Mouse (Mus musculus) right cerebral cortex, adult 18-20 months (tissue): Measurements from ENCODE around the gene Slc29a2.

Experiments
- DNase-seq: peaks from one replicate; pipeline ENCODE4 v3.0.0; 2022; ENCODE audit warnings: mixed read lengths

The Slc29a2 gene

DNA sequence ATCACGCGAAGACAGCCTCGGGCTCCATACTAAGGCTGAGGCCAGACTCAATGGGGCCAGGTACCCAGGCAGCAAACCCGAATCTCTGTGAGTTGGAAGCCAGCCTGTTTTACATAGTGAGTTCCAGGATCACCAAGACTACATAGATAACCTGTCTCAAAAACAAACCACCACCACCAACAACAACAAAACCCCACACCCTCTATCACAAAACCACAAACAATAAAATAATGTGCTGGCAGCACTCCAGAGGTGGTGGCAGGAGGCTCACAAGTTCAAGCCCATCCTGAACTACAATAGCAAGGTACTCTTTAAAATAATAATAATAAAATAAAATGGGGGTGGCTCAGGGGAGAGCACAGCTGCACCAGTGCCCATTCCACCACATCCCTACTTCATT, 12.9 kb downstream of the Slc29a2 start:
- DNase-seq = no peak

DNA sequence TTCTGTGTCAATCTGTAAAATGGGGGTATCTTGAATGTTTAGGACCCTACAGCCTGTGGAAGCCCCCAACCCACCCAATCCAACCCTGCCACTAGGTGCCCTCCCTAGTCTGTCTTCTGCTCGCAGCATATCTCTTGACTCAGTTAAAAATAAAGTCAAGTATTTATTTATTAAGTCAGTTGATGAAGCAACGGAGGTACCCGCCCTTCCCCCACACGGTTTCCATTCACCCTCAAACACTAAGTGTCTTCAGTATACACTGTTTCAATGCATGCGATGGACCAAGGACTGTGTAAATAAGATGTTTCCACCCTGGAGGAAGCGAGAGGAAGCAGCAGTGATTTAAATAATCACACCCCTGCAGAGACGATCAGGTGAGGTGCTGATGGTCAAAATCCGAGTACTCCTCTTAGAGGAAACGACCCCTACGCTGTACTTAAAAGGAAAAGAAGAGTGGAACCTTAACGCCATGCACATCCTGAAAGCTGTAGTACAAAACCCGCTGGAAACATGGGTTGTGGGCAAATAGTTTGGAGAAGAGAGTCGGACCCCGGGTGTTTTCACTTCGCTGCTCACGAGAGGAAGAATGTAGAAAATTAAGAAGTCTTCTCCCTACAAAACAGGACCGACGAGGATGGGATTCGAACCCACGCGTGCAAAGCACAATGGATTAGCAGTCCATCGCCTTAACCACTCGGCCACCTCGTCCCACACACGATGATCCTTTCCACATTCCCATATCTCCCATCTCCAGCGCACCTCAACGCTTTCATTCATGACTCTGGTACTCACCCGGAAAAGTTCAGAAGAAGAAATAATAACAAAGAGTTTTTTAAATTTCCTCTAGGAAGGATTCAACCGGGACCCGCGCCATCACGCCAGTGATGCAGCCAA, 14.3 kb downstream of the Slc29a2 start:
- DNase-seq = peak; percentile 89

DNA sequence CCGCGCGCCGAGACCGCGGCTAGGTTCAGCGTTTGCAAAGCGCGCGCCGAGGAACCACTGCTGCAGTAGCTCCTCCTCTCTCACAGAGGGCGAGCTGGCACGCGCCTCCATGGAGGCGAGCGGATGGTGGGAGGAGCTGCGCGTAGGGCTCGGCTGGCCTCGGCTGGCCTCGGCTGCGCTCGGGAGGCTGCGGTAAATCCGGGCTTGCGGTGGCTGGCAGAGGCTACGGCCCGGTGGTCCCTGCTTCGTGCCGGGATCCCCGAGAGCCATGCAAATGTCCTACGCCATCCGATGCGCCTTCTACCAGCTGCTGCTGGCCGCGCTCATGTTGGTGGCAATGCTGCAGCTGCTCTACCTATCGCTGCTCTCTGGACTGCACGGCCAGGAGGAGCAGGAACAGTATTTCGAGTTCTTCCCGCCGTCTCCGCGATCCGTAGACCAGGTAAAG, 15.1 kb downstream of the Slc29a2 start, which contains the start of the genes B4gat1 and AC124502.3:
Gene B4gat1 (plus strand): TSS at position 118 of the 448 bp plus-strand sequence.
Gene AC124502.3 (plus strand): TSS at position 183 of the 448 bp plus-strand sequence.
- DNase-seq = peak; percentile 94

DNA sequence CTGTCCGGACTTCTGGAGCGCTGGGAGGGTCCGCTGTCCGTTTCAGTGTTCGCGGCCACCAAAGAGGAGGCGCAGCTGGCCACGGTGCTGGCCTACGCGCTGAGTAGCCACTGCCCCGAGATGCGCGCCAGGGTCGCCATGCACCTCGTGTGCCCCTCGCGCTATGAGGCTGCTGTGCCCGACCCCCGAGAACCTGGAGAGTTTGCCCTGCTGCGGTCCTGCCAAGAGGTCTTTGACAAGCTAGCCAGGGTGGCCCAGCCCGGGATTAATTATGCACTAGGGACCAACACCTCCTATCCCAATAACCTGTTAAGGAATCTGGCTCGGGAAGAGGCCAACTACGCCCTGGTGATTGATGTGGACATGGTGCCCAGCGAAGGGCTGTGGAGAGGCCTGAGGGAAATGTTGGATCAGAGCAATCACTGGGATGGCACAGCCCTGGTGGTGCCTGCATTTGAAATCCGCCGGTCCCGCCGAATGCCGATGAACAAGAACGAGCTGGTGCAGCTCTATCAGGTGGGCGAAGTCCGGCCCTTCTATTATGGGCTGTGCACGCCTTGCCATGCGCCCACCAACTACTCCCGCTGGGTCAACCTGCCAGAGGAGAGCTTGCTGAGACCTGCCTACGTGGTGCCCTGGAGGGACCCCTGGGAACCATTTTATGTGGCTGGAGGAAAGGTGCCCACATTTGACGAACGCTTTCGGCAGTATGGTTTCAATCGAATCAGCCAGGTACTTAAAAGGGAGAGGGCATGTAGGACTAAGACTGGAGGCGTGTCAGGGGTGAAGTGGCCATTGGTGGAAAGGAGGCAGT, 15.8 kb downstream of the Slc29a2 start:
- DNase-seq = no peak

DNA sequence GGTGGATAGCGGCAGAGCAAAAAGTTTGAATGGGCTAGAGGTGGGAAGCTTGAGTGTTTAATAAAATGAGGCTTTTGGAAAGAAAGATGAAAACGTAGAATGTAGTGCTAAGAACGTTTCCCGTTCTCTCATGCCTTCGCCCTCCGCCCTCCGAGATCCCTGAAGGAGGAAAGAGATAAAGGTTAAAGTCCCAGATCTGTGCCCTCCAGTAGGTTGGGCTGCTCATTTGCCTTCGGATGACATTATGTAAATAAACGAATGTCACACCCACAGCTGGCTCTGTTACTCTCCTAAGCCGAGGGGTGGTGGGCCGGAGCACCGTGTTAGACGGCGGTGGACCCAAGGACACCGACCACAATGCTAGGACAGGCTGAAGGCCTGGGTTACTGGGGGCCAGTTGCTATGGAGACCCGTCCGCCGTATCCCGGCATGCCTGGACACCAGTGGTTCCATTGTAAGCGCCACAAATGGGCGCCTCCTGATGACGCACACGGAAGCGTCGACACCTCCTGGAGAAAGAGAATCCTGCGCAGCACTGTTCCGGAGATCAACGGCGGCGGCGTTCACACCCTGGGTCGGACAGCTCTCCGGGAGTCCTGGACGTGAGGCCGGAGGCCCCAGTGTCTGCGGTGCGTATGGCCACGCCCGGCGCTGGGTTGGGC, 17.3 kb downstream of the Slc29a2 start, which contains the start of gene Brms1:
Gene Brms1 (plus strand): TSS at position 493 of the 662 bp plus-strand sequence.
- peak; percentile 95 for DNase-seq

DNA sequence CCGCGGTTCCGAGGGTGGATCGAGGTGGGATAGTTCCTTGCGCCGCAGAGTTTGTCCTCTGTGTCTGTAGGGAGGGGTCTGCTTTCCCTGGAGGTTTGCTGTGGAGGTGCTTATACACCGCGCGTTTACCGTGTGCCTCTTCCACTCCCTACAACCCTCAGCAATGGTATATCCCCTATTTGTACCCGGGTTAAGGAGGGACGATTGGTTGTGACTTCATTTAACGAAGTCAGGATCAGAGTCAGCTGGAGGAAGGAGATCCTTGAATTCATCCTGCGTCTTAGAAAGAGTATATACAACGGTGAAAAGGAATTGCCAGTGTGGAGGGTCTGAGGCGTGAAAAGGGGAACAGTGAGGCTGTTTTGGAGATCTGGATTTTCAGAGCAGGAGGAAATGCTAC, 17.9 kb downstream of the Slc29a2 start:
- DNase-seq = no peak

DNA sequence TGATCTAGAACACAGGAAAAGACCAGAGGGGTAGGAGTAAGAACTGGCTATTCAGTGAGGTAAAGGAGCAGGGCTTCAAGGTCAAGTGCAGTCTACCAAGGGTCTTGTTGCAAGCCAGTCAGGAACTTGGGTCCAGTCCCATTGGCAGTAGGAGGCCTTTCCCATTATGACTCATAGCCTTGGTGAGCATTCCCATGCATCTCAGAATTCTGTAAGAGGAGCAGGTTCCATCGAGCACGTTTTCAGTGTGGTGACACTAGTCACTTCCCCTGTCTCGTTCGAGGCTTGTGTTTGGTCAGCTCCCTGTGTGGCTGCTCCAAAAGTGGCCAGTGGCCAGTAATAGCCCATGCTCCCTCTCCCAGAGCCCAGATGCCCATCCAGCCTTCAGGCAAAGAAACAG, 21.9 kb downstream of the Slc29a2 start:
- no peak for DNase-seq

DNA sequence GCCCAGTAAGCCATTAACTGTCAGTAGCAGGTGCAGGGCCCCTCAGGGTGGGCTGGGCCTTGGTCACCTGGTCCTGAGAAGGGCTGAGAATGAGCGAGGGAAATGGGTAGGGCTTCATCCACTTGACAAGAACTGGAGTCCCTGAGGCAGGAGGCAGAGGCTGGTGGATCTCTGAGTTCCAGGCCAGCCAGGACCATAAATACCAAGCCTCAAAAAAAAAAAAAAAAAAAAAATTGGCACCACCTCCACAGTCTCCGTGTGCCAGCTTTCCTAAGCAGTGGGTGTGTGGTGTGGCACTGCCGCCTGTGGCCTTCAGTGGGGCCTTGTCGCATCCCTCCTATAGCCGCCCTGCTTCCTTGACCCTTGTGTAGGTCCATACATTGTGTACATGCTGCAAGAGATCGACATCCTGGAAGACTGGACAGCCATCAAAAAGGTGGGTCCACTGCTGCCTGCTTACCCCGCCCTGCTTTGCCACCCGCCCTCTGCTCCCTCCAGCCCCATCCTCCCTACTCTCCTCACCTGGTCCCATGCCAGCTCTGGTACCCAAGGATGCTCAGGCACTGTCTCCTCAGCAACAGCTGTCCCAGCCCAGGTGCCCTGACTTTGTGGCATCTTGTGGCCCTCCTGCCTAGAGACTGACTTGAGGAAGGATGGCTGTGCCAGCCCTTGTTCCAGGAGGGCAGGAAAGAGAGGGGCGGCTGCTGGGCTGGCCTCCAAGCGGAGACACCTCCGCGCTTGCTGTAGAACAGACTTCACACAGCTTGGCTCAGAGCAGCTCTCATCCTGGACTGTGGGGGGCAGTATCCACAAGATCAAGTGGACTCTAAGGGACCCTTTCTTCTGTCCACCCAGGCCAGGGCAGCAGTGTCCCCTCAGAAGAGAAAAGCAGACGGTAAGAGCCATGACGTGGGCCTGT, 24.7 kb downstream of the Slc29a2 start:
- peak; percentile 86 for DNase-seq

DNA sequence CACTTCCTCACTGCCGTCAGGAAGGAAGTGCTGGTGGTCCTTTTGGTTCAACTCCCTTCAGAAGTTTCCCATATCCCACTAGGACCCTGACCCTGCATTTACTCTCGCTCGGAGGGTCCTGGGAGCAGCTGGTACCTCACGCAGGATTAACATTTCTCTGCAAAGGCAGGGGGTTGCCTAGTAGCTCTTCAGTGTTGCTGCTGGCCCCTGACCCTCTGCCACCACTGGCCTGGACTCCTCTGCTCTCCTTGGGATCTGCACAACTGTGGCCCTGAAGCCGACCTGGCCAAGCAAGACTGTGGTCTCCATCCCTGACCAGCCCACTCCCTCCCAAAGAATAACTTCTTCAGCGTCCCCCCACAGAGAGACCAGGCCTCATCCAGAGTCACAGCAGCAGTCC, 25.7 kb downstream of the Slc29a2 start:
- no peak for DNase-seq

DNA sequence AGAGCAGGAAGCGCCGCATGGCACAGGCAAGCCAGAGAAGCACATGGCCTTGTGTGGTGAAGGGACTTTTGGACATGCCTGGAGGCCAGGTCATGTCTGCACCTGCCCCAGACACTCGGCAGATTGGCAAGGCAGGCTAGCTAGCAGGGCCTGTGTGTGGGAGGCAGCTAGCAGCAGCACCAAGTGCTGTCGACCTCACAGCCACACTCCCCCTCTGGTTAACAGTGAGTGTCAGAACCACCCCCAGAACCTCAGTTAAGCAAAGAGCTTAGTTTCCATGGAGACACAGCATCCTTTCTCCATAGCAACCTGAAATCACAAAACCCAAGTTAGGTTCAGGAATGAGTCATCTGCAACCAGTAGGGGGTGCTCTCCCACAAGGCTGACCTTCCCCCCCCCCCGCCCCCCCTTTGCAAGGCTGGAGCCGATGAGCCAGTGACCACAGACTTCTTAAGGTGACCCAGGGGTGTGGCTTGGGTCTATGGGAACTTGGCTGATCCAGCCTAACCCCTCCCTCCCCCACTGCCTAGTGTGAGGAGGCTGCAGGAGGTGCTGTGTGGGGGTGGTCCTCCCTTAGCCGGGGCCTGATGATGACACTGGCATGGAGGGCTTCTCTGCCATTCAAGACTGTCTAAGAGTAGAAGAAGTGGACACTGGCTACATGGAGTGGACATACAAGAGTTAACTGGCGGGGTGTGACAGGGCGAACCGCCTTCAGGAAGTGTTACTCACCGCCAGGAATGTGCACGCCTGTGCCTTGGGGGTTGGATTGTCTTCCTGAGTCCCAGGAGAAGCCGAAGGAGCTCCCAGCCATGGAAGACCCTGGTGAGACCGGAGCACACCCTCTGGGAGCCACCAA, 26.6 kb downstream of the Slc29a2 start, which contains the start of gene Rin1:
Gene Rin1 (plus strand): TSS at position 435 of the 859 bp plus-strand sequence.
- peak; percentile 91 for DNase-seq

DNA sequence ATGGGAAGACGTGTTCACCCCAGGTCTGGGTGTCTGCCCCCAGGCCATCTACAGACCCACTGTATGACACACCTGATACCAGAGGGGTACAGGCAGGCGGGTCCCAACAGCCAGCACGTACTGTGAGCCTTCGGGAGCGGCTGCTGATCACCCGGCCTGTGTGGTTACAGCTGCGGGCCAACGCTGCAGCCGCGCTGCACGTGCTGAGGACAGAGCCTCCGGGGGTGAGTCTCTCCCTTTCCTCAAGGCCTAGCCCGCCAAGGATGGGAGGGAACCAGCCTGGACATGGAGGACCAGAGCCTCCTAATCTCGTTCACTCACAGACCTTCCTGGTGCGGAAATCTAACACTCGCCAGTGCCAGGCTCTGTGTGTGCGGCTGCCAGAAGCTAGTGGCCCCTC, 27.4 kb downstream of the Slc29a2 start:
- no peak for DNase-seq

DNA sequence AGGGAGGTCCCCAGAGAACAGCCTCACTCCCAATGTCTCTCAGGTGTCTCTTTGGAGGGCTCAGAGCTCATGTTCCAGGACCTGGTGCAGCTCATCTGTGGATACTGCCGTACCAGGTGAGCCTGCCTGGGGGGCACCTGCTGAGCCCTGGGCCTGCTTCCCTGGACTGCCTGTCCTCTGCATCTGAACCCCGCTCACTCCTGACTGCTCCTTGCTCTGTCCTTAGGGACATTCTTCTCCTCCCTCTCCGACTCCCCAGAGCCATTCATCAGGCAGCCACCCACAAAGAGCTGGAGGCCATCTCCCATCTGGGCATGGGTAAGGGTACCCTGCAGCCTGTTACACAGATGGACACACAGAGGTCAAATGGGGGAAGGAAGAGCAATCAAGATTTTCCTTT, 27.9 kb downstream of the Slc29a2 start:
- DNase-seq = no peak

DNA sequence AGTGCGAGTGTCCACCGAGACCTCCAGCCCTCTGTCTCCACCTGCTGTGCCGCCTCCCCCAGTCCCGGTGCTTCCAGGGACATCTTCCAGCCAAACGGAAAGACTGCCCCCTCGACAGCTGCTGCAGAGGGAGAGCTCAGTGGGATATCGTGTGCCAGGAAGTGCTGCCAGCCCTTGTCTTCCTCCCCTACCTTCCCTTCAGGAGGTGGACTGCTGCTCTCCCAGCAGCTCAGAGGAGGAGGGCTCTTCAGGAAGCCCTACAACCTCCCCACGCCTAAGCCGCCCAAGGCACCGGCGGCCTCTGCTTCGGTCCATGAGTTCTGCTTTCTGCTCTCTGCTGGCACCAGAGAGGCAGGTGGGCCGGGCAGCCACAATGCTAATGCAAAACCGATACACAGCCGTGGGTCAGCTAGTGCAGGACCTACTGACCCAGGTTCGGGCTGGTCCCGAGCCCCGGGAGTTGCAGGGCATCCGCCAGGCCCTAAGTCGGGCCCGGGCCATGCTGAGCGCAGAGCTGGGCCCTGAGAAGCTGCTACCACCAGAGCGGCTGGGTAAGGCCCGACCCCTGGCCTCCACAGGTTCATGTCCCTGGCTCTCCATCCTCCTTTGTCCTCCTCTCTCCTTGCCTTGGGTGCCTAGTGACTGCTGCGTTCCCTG, 28.6 kb downstream of the Slc29a2 start:
- peak; percentile 83 for DNase-seq

DNA sequence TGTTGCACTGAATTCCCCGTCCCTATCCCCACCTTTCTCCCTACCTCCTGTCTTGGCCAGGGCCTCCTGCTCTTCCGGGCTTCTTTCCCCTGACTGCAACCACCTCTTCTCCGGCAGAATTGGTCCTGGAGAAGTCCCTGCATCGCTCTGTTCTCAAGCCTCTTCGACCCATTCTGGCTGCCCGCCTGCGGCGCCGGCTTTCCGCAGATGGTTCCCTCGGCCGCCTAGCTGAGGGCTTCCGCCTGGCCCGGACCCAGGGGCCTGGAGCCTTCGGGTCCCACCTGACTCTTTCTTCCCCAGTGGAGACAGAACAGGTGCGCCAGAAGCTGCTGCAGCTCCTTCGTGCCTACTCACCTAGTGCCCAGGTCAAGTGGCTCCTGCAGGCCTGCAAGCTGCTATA, 29.2 kb downstream of the Slc29a2 start:
- no peak for DNase-seq

DNA sequence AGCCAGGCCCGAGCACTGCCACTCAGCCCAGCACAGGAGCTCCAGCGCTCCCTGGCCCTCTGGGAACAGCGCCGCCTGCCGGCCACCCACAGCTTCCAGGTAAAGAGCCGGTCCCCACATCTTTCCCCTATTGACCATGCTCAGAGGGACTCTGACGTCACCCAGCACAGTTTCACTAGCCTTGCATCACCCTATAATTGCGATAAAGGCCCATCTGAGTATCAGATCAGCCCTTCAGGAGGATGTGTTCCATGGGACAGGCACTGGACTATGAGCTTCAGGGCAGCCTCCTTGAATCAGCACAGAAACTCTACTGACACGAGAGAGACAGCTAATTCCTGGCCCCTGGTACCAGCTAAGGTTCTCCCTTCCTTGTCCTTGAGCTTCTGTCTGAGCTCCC, 30.2 kb downstream of the Slc29a2 start:
- DNase-seq = peak; percentile 65

DNA sequence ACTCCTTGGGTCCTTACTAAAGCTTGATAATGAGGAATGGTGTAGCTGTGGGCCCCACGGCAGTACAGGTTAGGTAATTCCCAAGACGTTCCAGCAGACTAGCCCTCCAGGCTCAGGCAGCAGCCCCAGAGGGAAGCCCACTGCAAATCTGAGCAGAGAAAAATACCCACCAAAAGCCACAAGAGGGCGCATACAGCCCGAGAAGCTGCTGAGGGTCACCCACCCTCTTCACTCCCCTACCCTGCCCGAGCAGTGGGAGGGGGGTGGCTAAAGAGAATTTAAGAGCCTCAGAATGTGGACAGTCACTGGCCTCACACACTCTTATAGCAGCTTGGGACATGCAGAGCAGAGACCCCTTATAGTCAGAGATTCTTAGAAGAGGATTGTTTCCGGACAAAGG, 32.6 kb downstream of the Slc29a2 start:
- DNase-seq = no peak

DNA sequence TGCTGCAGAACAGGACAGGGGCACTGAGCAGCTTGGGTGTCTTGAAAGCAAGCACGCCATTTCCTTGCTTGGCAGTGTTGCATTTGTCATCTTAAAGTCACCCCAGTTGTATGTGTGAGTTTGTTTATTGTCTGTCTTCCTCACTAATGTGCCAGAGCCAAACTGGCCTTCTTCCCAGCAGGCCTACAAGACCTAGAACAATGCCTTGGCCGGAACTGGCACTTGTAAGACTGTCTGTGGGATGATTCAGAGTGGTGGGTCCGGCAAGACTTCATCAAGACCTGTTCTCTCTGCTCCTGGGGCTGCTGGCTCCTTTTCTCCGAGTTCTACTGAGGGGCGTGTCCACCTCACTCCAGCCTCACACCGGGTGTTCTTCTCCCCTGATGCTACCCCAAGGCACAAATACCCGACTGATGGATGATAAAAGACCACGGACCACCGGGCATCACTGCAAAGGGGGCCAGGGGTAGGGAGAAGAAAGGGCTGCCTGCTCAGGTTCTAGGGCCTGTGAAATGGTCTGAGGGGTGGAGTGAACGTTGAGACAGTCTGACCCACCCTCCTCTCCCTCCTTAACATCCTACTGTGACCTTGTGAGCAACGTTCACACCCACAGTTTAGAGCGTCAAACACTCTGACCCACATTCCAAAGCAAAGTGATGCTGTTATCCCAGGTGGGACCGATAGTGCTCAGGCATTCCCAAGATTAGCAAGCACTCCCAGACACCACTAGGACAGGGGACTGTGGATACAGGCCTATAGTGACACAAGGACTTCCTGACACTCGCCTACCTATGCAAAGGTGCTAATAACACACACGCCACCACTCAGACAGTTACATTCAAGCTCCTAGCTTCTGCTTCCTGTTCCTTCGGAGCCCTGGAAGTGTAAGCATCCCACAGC, 34.5 kb downstream of the Slc29a2 start:
- no peak for DNase-seq

DNA sequence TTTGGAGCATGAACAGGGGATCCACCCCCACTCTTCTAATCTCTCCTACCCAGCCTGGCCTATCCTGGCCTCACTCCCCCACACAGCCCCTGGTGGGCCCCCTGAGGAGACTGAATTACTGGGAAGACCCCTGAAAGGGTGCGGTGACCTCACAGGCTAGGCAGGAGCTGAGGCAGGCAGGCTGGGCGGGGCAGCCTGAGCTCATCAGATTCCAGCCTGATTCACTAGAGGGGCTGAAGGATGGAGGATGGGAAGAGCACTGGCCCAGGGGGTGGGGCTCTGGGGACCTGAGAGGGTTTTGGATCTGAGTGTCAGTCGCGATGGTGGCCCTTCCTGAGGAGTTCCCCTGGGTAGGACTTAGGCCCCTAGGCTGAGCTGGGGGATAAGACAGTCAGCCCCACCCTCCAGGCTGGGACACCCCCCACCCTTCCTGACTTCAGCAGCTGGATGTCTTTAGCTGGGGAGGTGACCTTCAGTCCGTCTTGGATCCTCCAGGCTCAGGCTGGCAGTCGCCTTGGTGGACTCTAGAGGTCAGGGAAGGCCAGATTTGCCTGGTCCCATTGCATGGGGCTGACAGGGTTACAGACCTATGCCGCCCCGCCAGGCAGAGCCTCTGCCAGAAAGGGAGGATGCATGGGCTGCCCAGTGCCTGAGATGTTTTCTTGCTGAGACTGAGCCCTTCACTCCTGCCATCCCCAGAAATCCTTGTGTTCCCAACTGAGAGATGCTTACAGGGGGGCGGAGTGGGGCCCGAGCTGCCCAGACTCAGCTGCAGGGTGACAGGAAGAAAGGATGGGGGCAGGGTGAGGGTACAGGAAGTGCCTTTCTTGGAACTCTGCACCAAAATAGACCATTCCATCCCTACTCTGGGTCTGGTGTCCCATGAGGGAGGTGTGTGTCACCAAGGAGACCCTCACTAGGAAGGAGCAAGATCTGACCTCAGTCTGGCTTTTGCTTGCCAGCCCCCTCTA, 35.4 kb downstream of the Slc29a2 start:
- no peak for DNase-seq
